Mouse (Mus musculus): Measurements from ENCODE around the gene Guca2a.

Gene Guca2a

GRCm38 (mm10) chr4:119638656-119639055, 1.2 kb downstream of the Guca2a start:
- in situ Hi-C loops (cut with MboI) = no loop called here

DNA sequence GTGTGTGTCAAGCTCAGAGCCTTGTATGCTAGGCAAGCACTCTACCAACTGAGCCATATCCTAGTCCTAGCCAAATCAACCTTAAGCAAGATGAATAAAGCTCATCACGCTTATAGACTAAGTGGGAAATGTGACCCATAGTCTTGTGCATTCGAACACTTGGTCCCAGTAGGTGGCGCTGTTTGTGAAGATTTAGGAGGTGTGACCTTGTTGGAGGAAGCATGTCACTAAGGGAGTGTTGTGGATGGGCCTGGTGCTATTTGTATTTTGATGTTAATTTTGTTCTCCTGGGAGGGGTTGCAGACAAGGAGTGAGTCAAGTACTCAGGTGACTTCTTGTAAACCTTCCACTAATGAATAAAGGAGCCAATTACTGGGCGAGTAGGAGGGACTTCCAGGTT, 5.2 kb downstream of the Guca2a start:
- in situ Hi-C loops (cut with MboI) = no loop called here

GRCm38 (mm10) chr4:119657011-119657410, 19.5 kb downstream of the Guca2a start:
- in situ Hi-C loops (cut with MboI) = no loop called here

DNA sequence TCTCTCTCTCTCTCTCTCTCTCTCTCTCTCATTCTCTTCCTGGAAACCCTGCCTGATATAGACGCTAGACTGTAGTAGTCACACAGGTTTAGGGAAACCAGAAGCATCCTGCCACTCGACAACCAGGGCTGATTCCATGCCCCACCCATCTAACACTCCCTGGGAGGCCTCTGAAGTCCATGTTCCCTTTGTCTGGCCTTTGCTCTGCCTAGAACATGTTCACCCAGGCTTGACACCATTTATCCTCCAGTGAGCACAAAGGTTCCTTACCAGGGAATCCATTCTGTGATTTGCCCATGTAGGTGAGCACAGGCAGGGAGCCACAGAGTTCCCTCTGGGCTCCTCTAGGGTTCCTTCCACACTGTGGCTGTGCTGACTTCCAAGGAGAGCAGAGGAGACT, 20.7 kb downstream of the Guca2a start:
- in situ Hi-C loops (cut with MboI) = no loop called here

DNA sequence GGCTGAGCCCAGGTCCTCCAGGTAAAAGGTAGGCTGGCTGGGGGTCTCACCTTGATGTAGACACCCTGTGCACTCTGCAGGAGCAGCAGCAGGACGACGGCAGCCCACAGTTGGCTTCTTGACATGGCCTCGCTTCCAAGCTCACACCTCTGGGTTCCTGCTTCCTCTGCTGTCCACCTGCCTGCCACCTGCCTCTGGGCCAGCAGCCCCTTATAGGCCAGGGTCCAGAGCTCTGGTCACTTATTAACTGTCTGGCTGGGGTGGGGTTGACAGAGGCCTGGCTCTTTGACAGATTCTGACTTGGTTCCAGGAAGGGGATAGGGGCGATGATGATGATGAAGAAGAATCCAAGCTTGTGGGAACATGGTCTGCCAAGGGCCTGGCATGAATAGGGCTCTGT, 21.2 kb downstream of the Guca2a start, which contains the start of gene Guca2b:
Guca2b (minus strand) TSS at position 224 of the 400 bp plus-strand sequence.
- in situ Hi-C loops (cut with MboI) = no loop called here

DNA sequence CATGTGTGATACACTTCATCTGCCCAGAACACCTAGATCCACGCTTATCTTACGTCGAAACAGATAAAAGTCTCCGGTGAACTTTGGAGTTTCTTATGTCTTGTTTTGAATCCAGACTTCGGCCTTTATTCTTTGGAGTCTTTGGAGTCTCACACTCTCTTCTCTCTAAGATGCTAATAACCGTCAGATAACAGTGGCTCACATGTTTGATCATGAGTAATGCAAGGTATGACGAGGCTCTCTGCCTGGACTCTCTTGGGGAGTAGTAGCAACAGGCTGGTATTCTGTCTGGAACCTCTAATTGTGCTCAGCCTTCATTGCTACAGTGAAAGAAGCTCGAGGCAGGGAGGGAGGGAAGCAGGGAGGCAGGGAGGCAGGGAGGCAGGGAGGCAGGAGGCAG, 22.5 kb downstream of the Guca2a start:
- in situ Hi-C loops (cut with MboI) = no loop called here

GRCm38 (mm10) chr4:119662151-119662550, 24.6 kb downstream of the Guca2a start:
- in situ Hi-C loops (cut with MboI) = no loop called here

GRCm38 (mm10) chr4:119662976-119663375, 25.5 kb downstream of the Guca2a start:
- in situ Hi-C loops (cut with MboI) = no loop called here

GRCm38 (mm10) chr4:119663409-119664095, 26.0 kb downstream of the Guca2a start:
- in situ Hi-C loops (cut with MboI) = no loop called here

DNA sequence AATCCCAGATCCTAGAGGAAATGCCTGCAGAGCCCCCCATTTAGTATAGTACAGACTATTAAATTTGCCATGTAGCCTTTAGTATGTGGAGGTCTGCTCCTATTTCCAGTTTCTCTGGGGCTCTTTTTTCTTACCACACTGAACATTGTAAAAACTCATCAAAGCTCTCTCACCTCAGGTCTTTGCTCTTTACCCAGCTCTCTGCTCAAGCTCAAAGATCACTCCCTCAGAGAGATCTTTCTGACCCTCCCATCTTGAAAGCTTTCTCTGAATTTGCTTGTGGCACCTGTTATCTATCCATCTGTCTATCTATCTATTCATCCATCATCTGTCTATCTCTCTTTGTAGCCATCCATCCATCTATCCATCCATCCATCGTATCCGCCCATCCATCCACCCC, 27.7 kb downstream of the Guca2a start:
- in situ Hi-C loops (cut with MboI) = no loop called here

DNA sequence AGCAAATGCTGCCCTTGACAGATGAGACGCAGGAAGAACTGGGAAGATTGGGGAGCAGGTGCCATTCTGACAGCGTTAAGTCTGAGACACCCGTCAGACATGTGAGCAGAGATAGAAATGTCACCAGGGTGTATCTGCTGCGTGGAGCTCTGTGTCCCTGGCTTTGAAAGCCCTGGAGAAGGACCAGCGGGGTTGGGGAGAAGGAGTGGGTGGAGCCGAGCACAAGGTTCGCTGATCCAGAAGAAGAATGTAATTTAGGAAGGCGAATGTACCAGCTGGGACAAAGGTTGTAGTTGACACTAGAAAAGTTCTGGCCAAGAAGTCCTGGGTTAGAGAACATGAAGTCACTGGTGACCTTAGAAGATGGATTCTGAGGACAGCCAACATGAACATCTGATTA, 28.6 kb downstream of the Guca2a start:
- in situ Hi-C loops (cut with MboI) = no loop called here

GRCm38 (mm10) chr4:119667454-119667853, 29.9 kb downstream of the Guca2a start:
- in situ Hi-C loops (cut with MboI) = no loop called here

- in situ Hi-C loops (cut with MboI) = no loop called here
Observed at GRCm38 (mm10) chr4:119668185-119668584, 30.7 kb downstream of the Guca2a start.

DNA sequence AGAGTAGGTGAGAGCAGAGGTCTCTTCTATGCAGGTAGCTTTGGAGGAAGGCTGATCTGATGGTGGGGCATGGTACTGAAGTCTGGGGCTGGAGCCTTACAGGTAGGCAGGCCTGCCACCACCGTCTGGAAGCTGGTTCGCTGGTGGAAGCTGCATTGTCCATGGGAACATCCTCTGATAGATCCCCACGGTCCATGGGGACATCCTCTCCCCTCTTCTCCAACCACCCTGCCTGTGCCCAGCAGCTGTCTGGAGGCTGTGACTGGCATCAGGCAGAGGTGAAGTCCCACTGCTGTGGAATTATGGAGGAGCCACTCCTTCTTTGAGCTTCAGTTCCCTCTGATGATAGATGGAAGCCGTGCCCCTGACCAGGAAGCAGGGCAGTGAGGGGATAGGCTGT, 31.1 kb downstream of the Guca2a start:
- in situ Hi-C loops (cut with MboI) = no loop called here

GRCm38 (mm10) chr4:119669356-119670209, 32.1 kb downstream of the Guca2a start:
- in situ Hi-C loops (cut with MboI) = no loop called here

GRCm38 (mm10) chr4:119670210-119670555, 32.7 kb downstream of the Guca2a start:
- in situ Hi-C loops (cut with MboI) = no loop called here

GRCm38 (mm10) chr4:119670736-119671135, 33.2 kb downstream of the Guca2a start:
- in situ Hi-C loops (cut with MboI) = no loop called here

- in situ Hi-C loops (cut with MboI) = no loop called here
Observed at GRCm38 (mm10) chr4:119671164-119671563, 33.7 kb downstream of the Guca2a start.

DNA sequence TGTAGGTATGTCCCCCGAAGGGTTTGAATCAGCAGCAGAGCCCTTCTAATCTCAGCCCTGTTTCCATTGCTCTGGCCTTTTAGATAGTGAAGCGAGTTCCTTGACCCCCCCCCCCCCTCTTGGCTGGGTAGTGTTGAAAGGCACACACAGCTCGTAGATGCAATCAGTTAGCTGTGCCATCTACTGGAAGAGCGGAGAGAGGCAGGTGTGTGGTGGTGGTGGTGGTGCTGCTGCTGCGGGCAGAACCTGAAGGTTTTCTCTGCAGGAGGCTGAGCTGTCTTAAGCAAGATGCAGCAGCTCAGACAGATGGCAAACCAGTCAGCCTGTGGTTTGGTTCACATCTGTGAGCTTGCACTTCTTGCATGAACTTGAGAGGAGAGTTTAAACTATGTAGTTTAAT, 35.2 kb downstream of the Guca2a start:
- in situ Hi-C loops (cut with MboI) = no loop called here

DNA sequence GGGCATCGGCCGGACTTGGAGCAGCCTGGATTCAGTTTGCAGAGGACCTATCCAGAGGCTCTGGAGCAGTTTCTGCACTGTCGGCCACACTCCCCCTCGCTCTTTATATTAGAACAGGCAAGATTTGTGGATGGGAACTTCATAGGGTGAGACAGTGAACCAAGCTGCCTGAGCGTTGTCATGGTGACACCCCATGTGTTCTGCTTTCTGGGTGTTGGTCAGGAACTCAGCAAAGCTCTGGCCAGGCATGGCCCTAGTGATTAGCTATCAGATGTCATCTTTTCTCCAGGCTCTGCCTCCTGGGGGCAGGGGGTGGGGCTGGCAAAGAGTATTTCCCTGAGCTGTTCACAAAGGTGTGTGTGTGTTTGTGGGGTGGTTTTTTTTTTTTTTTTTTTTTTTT, 45.1 kb downstream of the Guca2a start:
- in situ Hi-C loops (cut with MboI) = no loop called here

GRCm38 (mm10) chr4:119685746-119686145, 48.2 kb downstream of the Guca2a start:
- in situ Hi-C loops (cut with MboI) = no loop called here

Measured in mature B cell (primary cell).